Mouse (Mus musculus): ENCODE results near the gene Oxct2b.

GRCm38 (mm10) chr4:123155427-123155826 is 39.4 kb downstream of the Oxct2b start:
- TF ChIP-seq EP300 (IDR thresholded peaks at IDR 0.05; ENCODE audit: low read depth) = no peak
- no peak for TF ChIP-seq CTCF (IDR thresholded peaks at IDR 0.05; ENCODE audit: low read depth)
